Mouse (Mus musculus) cerebellum, postnatal 36 days (tissue): ENCODE measurements around the gene Prodh2.
"Not testable (repeated sequence)": the region's sequence is repeated elsewhere in the genome, so short reads cannot be mapped to it uniquely, and the experiment has no call there.

Source experiments
- DNase-seq, 2 experiments: peaks; one replicate each; pipeline ENCODE4 v3.0.0; 2021 to 2022; ENCODE audit warnings: mixed read lengths in 2 of 2

Prodh2 gene

DNA sequence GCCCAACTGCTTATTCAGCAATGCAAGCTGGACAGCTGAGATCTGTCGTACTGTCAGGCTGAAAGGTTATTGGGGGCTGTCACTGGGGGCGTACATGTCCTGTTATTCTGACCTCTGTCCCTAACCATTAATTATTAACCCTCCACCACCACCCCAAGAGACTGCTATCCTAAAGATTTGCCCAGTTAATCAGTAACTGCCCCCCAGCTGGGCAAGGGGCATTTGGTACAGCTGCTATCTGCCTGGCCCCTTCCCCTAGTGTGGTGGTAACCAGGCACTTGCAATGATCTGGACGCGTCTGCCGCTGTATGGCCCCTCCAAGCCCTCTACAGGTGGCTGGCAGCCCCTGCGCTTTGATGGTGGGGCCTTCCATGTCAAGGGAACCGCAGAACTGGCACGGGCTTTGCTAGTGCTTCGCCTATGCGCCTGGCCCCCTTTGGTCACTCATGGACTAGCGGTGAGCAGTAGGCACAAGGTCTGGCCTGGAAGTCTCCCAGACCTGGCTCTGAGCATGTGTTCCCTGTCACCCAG, at the start of gene Prodh2:
Prodh2 (plus strand) TSS at position 222 of the 531 bp plus-strand sequence.
- no peak for DNase-seq

DNA sequence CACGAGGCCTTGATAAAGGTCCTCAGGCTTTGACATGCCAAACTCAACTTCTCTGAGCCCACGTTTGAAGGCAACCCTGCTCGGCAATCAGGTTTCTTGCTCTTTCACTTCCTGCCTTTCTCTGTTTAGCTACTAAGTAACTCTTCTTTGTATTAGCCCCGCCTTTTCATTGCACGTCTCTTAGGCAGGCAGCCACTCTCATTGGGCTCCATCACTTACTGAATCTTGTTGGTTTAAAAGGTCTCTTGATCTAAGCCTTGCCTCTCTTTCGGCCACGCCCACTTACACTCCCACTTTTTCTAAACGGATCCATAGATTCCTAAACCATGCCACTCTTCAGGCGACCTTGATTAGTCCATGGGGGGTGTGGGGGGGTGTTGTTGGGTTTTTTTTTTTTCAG, 49.7 kb upstream of the Prodh2 start:
- DNase-seq = no peak

DNA sequence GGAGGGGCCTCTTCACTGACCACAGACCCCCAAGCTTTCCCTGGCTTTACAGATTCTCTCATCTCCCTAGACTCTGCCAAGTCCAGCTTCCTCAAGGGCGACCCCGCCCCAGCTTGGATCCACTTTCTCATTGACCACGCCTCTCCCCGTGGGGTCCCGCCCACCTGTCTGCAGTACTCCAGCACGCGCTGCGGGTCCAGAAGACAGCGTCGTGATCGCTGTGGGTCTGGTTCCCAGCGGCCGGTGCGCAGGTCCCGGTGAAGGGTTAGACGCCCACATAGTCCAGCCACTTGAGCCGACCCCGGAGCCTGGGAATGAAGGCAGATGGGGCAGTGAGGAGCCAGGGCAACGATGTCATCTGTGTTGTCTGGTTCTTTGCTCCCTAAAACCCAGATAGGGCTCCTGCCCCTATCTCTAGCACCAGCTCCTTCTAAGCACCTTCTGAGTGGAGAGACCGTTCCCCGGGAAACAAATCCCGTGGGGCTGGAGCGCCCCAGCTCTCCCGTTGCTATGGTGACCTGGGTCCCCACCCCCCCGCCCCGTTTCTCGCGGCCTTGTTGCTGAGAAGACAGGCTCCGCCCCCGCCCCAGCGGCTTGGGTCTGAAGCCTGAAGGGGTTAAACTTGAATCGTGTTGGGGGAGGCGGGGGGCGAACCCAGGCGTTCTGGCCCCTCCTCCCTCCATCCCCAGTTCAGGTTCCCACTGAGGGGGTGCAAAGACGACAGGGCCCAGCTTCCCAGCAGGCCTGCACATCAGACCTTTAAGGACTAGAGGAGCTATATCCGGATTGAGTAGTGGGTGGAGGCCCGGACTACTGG, 49.1 kb upstream of the Prodh2 start:
- peak; percentile 22 to 41 for DNase-seq

DNA sequence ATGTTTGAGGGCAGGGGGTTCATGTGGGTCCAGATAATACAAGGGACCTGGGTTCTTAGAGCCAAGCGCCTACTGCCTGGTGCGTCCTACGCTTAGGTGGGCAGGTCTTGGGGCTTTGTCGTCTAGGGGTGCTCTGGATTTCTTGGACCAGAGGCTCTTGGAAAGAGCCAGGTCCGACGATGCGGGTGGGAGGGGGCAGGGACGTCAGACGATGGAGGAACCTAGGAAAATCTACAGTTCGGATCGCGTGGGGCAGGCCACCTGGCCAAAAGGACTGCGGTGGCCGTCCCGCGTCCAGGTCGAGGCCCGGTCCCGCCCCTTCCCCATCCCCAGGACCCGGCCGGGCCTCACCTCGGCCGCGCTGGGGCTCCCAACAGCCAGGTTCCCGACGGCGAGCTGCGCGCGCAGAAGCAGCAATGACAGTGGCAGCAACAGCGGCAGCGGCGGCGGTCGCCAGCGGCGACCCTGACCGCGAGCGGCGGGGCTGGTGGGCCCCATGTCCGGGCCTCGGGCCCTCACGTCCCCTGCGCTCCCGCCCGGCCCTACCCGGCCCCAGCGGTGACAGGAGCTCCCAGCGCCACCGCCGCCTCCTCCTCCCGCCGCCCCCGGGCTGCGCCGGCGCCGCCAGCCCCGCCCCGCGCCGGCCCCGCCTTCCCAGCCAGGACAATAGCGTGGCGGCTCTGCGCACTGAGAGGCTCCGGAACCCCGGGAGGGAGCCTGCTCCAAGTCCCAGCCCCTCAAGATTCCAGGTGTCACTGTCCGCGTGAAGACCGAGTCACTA, 48.3 kb upstream of the Prodh2 start, which contains the start of gene Aplp1:
Aplp1 (minus strand) TSS at position 565 of the 781 bp plus-strand sequence.
- peak; percentile 73 to 84 for DNase-seq

DNA sequence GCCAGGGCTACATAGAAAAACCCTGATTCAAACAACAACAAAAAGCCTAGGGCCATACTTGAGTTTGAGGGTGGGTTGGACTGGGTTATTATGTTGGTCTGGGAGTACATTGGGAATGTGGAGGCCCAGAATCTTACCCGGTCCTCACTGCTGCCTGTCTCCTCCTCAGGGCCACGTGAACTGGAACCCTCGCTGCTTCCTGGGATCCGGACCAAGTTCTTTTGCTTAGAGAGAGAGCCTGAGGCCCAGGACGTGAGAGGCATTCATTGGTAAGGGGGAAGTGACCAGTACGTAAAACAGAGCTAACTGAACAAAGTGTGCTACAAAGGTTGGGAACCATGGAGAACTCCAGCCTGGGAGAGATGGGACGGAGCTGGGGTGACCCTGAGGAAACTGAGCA, 43.2 kb upstream of the Prodh2 start:
- DNase-seq = no peak

DNA sequence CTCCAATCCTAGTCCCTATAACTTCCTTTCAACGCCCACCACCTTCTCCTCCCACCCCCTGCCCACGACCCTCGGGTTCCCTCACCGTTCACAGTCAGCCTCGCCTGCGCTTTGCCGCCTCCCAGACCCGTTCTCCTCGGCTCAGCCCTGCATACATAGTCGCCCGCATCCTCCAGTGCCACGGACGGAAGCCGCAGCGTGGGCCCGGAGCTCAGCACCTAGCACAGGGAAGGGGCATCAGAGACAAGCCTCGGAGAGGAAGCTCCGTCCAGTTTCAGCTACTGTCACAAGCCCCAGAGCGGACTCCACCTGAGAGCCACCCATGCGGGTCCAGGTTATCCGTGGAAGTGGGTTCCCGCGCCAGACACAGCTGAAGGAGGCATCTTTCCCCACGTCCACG, 40.1 kb upstream of the Prodh2 start:
- DNase-seq = no peak

DNA sequence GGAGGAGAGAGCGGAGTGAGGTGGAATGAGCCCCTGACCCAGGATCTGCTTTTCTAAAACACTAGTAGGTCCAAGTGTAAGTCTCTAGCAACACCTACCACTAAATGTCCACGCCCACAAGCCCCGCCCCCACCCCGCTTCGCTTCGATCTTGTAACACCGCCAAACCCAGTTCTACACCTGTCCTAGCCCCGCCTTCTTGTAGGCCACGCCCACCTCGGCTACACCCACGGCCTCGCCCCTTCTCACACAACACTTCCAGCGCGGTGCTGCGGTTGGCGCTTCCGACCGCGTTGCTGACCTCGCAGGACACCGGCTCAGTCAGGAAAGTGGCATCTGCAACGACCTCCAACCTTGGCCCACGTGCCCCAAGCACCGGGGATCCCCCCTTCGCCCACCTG, 39.7 kb upstream of the Prodh2 start:
- DNase-seq = no peak

DNA sequence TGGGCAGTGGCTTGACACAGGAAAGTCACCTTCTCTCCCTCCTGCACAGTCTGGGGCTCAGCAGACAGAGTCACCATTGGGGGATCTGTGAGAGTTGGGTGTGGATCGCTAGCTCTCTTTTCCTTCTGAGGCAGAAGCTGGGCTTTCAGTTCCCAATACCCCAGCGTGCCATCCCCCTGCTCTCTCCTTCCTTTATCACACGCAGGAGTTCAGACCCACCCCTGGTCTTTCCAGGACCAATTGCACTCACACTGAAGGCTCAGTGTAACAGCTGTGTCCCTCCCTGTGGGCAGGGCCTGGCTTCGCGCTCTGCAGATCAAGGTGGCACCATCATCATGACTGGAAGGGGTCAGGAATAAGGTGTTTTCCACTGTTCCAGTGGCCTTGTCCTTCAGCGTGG, 39.2 kb upstream of the Prodh2 start:
- no peak for DNase-seq

DNA sequence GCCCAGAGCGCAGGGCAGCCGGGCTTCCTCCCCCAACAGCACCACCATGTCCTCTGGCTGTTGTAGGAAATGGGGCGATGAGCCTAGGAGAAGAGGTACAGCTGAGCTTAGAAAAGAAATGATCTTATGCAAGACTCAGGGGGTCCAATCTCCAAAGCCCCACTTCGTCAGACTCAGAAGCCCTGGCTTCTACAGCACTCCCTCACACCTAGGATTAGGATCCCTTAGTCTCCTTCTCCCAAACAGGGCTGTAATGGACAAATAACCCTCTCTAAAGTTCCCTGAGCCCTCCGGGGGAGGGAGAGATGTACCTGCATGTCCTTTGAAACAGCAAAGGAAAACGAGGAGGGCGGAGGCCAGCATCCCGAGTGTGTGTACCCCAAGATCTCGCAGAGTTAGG, 36.9 kb upstream of the Prodh2 start:
- DNase-seq = no peak

DNA sequence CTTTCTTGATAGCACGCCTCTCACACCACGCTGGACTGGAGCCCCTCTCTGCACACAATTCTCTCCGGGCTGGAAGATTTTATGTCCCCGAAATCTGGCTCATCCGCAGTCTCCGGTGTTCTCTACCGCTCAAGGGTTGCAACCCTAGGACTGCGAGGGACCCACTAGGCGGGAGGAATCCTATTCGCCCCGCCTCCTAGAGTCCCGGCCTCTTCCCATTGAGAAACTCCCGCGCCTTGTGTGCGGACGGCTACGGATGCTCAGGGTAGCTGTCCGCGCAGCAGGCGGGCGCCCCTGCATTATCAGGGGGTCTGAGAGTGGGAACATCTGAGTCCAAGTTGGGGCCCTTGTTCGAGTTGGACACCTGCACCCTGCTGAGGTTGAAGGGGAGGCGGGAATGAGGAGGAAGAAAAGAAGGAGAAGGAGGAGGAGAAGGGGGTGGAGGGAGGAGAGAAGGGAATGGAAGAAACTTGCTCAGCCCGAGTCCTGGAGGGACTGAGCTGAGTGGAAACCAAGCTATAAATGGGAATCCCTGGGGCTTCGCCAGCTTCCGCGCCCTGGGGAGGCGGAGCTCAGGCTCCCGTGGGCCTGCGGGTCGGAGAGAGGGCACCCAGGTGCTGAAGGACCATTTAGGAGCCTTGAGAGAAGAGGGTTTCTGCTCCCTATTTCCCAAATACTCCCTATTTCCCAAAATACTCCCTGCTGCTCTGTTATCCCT, 36.4 kb upstream of the Prodh2 start:
- DNase-seq = no peak

DNA sequence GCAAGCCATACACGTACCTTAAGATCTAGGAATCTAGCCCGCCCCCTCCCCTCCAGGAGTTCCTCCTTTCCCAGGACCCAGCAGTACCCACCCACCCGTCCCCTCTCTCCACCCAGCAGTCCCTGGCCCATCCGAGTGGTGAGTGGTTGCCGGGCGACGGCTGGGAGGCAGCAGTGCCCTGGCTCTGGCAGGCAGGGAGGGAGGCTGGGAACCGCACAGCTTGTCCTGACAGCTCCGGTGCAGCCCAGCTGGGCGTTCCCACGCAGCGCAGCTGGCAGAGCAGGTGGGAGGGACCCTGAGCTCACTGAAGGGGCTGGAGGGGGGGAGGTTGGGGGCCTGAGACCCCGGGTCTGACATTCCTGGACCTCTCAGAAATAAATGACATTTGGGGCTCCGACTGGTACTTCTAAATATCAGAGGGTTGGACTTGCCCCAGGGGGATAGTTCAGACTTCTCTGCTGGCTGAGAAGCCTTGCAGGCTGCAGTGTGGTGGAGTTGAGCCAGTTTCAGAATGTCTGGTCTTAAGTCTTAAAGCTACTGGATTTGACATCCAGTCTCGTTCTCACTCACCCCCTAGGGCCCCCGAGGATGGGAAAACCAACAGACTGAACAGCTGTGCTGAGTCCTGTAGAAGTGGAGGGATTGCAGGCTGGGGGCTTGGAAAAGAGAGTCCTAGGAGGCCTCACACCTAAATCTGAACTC, 35.6 kb upstream of the Prodh2 start, which contains the start of the genes Kirrel2 and Nphs1:
Kirrel2 (minus strand) TSS at position 62 of the 702 bp plus-strand sequence.
Nphs1 (plus strand) TSS at position 687 of the 702 bp plus-strand sequence.
- DNase-seq = no peak

DNA sequence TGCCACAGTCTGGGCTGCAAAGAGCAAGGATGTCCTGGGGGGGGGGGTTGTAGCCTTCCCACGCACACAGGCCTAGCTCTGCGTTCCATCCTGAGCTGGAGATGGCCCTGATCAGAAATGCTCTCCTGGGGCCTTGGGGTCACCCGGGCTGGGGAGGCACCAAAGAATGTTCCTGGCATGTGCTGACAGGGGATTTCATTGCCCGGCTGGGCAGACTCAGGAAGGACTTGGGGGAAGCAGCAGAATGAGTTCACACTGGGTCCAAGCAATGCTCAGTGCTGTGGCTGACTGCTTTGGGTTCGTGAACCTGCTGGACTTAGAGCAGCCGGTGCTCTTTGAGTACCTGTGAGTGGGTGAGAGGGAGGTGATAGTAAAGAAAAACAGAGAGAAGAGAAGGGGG, 33.9 kb upstream of the Prodh2 start:
- no peak for DNase-seq

DNA sequence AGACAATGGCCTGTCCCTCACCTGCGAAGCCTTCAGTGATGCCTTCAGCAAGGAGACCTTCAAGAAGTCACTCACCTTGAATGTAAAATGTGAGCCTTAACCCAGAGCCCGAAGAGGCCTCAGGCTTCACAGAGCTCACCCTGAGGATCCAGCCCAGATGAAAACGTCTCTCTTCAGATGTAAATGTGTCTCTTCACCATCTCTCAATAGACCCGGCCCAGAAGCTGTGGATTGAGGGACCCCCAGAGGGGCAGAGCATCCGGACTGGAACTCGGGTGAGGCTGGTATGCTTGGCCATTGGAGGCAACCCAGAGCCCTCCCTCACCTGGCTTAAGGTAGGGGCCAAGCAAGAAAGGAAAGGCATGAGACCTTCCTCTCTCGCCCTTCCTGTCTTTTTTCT, 29.9 kb upstream of the Prodh2 start:
- DNase-seq = no peak

DNA sequence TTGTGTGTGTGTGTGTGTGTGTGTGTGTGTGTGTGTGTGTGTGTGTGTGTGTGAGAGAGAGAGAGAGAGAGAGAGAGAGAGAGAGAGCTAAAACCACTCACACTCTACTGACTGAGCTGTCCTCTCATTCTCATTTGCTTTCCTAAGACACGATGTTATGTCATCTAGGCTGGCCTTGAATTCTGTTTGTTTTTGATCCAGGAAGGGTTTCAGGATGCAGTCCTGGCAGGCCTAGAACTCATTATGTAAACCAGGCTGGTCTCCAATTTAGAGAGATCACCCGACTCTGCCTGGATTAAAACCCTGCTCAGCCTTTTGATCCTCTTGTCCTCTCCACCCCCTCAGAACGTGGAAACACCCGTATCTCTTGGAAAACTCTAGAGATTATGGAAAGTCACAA, 29.4 kb upstream of the Prodh2 start:
- no peak for DNase-seq

DNA sequence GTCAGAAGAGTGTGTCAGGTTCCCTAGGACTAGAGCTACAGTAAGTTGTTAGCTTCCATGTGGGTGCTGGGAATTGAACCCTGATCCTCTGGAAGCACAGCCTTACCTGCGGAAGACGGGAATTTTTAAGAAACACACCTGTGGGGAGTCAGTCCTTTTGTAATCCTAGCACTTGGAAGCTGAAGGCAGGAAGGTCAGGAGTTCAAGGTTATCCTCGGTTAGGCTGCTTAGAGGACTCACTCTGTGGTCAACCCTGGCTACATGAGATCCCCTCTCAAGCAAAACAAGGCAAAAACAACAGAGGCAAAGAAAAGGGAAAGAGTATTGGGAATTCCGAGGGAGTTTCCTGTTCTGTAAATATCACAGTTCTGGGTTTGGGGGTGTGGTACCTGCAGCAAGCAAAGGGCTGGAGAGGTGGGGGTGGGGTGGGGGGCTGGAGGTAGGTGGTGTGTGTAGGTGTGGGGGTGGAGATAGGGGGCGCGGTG, 28.6 kb upstream of the Prodh2 start:
- DNase-seq = no peak

DNA sequence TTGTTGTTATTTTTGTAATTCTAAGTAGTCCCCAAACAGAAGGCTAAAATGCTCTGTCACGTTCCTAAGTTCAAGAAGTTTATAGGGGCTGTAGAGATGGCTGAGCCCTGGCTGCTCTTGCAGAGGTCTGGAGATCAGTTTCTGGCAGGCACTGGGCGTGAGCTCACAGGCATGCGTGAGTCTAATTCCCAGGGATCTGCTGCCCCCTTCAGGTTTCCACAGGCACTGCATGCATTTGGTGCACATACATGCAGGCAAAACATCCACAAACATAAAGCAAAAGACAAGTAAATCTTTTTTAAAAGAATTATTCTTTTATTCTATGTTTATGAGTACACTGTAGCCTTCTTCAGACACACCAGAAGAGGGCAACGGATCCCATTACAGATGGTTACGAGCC, 21.0 kb upstream of the Prodh2 start:
- peak; percentile 29 to 30 for DNase-seq

DNA sequence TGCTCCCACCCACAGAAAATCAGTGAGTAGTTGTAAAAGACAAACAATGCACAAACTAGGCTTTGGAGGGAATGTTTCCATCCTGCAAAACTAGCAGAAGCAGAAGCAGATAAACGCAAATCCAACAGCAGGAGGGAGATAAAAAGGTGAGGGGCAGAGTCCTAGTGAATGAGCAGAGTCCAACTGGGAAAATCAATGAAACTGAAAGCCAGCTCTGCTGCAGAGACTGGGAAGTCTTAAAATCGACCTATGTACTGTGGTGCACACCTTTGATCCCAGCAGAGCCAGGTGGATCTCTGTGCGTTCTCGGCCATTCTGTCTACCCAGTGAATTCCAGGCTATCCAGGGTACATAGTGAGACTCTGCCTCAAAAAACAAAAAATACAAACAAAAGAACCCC, 18.4 kb upstream of the Prodh2 start:
- DNase-seq = no peak

DNA sequence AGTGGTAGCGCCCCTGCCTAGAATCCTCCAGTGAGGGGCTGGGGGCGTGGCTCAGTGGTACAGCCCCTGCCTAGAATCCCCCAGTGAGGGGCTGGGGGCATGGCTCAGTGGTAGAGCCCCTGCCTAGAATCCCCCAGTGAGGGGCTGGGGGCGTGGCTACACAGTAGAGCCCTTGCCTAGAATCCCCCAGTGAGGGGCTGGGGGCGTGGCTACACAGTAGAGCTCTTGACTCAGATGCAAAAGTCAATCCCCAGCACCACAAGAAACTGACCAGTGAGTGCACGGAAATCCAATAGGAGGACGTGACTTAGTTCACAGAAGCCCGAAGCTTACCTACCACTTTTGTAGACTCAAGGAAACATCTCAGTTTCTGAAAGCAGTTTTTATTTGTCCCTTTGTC, 17.3 kb upstream of the Prodh2 start:
- not testable (repeated sequence) for DNase-seq

DNA sequence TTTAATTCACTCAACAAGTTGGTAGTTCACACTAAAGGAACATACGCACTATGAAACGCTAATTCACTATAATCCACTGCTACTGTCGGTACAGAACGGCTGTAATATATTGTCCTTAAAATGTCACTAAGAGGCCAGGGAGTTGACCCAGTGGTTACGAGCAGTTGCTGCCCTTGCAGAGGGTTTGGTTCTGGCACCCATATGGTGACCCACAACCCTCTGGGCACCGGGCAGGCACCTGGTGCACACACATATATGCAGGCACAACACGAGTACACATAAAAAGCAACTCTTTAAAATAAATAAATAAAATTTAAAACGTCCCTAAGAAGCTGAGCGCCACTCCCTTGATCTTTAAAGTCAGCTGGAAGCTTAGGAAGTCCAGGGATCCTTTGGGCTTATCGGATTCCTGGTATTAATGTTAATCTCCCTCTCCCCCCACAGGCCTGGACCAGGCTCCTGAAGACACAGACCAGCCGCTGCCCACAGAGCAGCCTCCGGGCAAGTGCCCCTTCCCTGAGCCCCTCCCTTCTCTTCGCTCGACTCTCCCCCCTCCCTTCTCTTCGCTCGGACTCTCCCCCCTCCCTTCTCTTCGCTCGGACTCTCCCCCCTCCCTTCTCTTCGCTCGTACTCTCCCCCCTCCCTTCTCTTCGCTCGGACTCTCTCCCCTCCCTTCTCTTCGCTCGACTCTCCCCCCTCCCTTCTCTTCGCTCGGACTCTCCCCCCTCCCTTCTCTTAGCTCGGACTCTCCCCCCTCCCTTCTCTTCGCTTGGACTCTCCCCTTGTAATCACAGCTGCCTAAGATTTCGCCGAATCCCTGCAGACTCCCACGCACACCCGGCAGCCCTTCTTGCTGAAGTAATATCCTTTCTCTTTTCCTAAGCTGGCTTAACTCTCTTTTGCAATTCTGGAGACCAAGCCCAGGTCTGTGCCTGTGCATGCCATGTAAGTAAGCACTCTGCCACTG, 15.7 kb upstream of the Prodh2 start:
- DNase-seq = peak; percentile 24 to 29

DNA sequence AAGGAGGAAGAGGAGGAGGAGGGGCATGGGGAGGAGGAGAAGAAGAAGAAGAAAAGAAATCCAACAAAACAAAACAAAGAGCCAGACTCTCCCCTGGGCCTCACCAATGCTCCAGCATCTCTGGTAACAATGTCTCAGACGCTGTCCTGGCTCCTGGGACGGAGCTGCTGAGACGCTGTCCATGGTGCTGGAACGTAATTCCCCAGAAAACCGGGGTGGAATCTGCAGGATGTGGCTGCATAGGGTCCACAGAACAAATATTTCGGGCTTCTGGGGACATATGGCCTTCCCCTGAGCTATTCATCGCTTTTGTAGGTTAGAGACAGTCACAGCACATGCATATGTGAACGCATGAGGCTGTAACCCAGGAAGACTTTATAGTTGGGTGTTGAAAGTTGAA, 9.2 kb upstream of the Prodh2 start:
- DNase-seq = no peak
